Mouse (Mus musculus) C2C12 (cell line): ENCODE measurements around the gene Brsk1. TPM values are rescaled to one million over a fixed set of nuclear protein-coding genes. Genes with fewer than 3 reads are reported as not detected.

Source experiments
- H3K27me3 ChIP-seq: one replicate; pipeline ENCODE4 v1.6.1; 2011; ENCODE audit not compliant: control insufficient read depth, insufficient read depth, insufficient read length
- H3K36me3 ChIP-seq: one replicate; pipeline ENCODE4 v1.6.1; 2011; ENCODE audit not compliant: control insufficient read depth, insufficient read depth
- H3K4me3 ChIP-seq: one replicate; pipeline ENCODE4 v1.5.1; 2011; ENCODE audit warnings: mild to moderate bottlenecking, control low read depth; ENCODE audit not compliant: poor library complexity, insufficient read depth, severe bottlenecking
- H3K79me2 ChIP-seq: one replicate; pipeline ENCODE4 v1.6.1; 2011; ENCODE audit not compliant: control insufficient read depth, insufficient read depth
- H3K79me3 ChIP-seq: one replicate; pipeline ENCODE4 v1.6.1; 2011; ENCODE audit warnings: low read depth, control low read depth
- H3ac ChIP-seq: one replicate; pipeline ENCODE3; 2011; ENCODE audit warnings: low read depth; ENCODE audit not compliant: control insufficient read depth, insufficient read length
- CEBPB ChIP-seq: IDR thresholded peaks from one replicate; pipeline ENCODE4 v1.6.1; 2011; ENCODE audit warnings: low read depth, mild to moderate bottlenecking, control low read depth, moderate library complexity
- CTCF ChIP-seq: IDR thresholded peaks from one replicate; pipeline ENCODE4 v1.5.1; 2011; ENCODE audit not compliant: control insufficient read depth, insufficient read depth, insufficient read length
- FOSL1 ChIP-seq: IDR thresholded peaks from one replicate; pipeline ENCODE4 v1.8.0; 2011; ENCODE audit warnings: mild to moderate bottlenecking, low read length; ENCODE audit not compliant: poor library complexity, insufficient read depth, severe bottlenecking
- MAX ChIP-seq: IDR thresholded peaks from one replicate; pipeline ENCODE4 v1.6.1; 2011; ENCODE audit warnings: mild to moderate bottlenecking, control low read depth
- MYOD1 ChIP-seq: IDR thresholded peaks from one replicate; pipeline ENCODE4 v1.6.1; 2011; ENCODE audit warnings: low read depth; ENCODE audit not compliant: control insufficient read depth, insufficient read length
- MYOG ChIP-seq: IDR thresholded peaks from one replicate; pipeline ENCODE4 v1.6.1; 2011; ENCODE audit not compliant: control insufficient read depth, insufficient read length; ENCODE audit errors: extremely low read depth
- USF1 ChIP-seq: IDR thresholded peaks from one replicate; pipeline ENCODE4 v1.6.1; 2011; ENCODE audit warnings: low read depth, mild to moderate bottlenecking, control low read depth, moderate library complexity
- polyA plus RNA-seq: library from polyadenylated mRNA; unstranded; fragments of >200 nt; fragmentation: generic; extraction: Trizol; gene quantifications from one replicate; pipeline ENCODE4 v1.2.1, GENCODE M21; 2012; ENCODE audit warnings: missing spikeins

Brsk1 gene
- polyA plus RNA-seq, 1 experiment = 15.3 TPM

GRCm38 (mm10) chr7:4746326-4746980, 56.0 kb downstream of the Brsk1 start:
- no peak overlapping the region for H3ac ChIP-seq
- no peaks in the 10 kb centered on the region for H3K79me2 ChIP-seq
- no peaks in the 10 kb centered on the region for H3K79me3 ChIP-seq
- H3K4me3 ChIP-seq = no peak overlapping the region
- TF ChIP-seq CTCF (no peak), FOSL1 (no peak), MYOD1 (no peak), MAX (no peak), CEBPB (no peak), USF1 (no peak), MYOG (no peak)
- H3K27me3 ChIP-seq = no peaks in the 10 kb centered on the region
- no peaks in the 10 kb centered on the region for H3K36me3 ChIP-seq

- Histone ChIP-seq H3K27me3 (peaks cover 4% of the 10 kb centered on the region), H3K4me3 (no peak overlapping the region), H3K79me2 (no peaks in the 10 kb centered on the region), H3K79me3 (no peaks in the 10 kb centered on the region), H3K36me3 (no peaks in the 10 kb centered on the region), H3ac (no peak overlapping the region)
- TF ChIP-seq MAX (no peak), CTCF (no peak), USF1 (no peak), FOSL1 (no peak), MYOG (no peak), CEBPB (no peak), MYOD1 (no peak)
Measured at GRCm38 (mm10) chr7:4747156-4747899, 56.9 kb downstream of the Brsk1 start.

GRCm38 (mm10) chr7:4748321-4748720, 57.9 kb downstream of the Brsk1 start:
- no peak overlapping the region for H3ac ChIP-seq

GRCm38 (mm10) chr7:4749169-4749568, 58.8 kb downstream of the Brsk1 start:
- no peak overlapping the region for H3ac ChIP-seq
- no peak overlapping the region for H3K4me3 ChIP-seq
- no peaks in the 10 kb centered on the region for H3K36me3 ChIP-seq
- H3K79me2 ChIP-seq = no peaks in the 10 kb centered on the region
- no peaks in the 10 kb centered on the region for H3K79me3 ChIP-seq
- H3K27me3 ChIP-seq = peaks cover 4% of the 10 kb centered on the region
- TF ChIP-seq USF1 (no peak), CEBPB (no peak), CTCF (no peak), MYOG (no peak), MYOD1 (no peak), FOSL1 (no peak), MAX (no peak)

More at GRCm38 (mm10) chr7:4748321-4748720, 57.9 kb downstream of the Brsk1 start:
- Histone ChIP-seq H3K27me3 (peaks cover 4% of the 10 kb centered on the region), H3K36me3 (no peaks in the 10 kb centered on the region), H3K4me3 (no peak overlapping the region), H3K79me2 (no peaks in the 10 kb centered on the region), H3K79me3 (no peaks in the 10 kb centered on the region)
- no peak for TF ChIP-seq USF1
- TF ChIP-seq MYOD1 = no peak

- no peak for TF ChIP-seq CEBPB
- no peak for TF ChIP-seq USF1
- no peak for TF ChIP-seq CTCF
- TF ChIP-seq MYOG = no peak
- no peak for TF ChIP-seq FOSL1
- no peak for TF ChIP-seq MYOD1
- no peak for TF ChIP-seq MAX
- no peak overlapping the region for H3K4me3 ChIP-seq
- H3K79me2 ChIP-seq = no peaks in the 10 kb centered on the region
- H3ac ChIP-seq = no peak overlapping the region
- H3K79me3 ChIP-seq = no peaks in the 10 kb centered on the region
- H3K36me3 ChIP-seq = no peaks in the 10 kb centered on the region
- peaks cover 4% of the 10 kb centered on the region for H3K27me3 ChIP-seq
Measured at GRCm38 (mm10) chr7:4751971-4752820, 61.8 kb downstream of the Brsk1 start.
